Mouse (Mus musculus) gastrocnemius, postnatal 25 days (tissue): ENCODE results near the gene Gm28230. TPM values are rescaled to one million over a fixed set of nuclear protein-coding genes. Genes with fewer than 3 reads are reported as not detected.

ENCODE experiments used
- DNase-seq: peaks from one replicate; pipeline ENCODE4 v3.0.0; 2022
- microRNA-seq, 2 experiments: library from miRNA; unstranded; fragments of <30 nt; microRNA quantifications; one replicate each; pipeline ENCODE4 v1.2.0; 2021; ENCODE audit warnings: borderline replicate concordance in 2 of 2
- total RNA-seq, 2 experiments: library from RNA; stranded (reverse); gene quantifications; 1 replicate in 1 of 2; 2 replicates in 1 of 2; pipeline ENCODE4 v1.2.3; 2021

The Gm28230 gene
- total RNA-seq, 2 experiments from 2014 or later = 0.27 TPM; not detected in 1

- DNase-seq = no peak
Measured at GRCm38 (mm10) chr2:74763976-74764375, 37.4 kb downstream of the Gm28230 start.

GRCm38 (mm10) chr2:74774359-74774758 is 47.8 kb downstream of the Gm28230 start:
- DNase-seq = no peak

GRCm38 (mm10) chr2:74777536-74778275 is 51.2 kb downstream of the Gm28230 start:
- no peak for DNase-seq

GRCm38 (mm10) chr2:74781386-74781785 is 54.9 kb downstream of the Gm28230 start:
- no peak for DNase-seq

- DNase-seq = peak; percentile 21
Measured at GRCm38 (mm10) chr2:74795531-74795930, 69.0 kb downstream of the Gm28230 start.

Small RNA genes lying within 50 kb of the gene (microRNA-seq; reads per million reads assigned to microRNA genes)
- gene Gm44463 (0 reads per million in 2 experiments), gene Mir10b (15,115 to 33,849 reads per million in 2 experiments)

Other genes starting within 250 kb of the Gm28230 start
- gene Lnpk, start 147.3 kb upstream of the Gm28230 start, total RNA-seq = 10 to 100 TPM; 43.6 to 48.4 TPM
- under 1 TPM in 1 of 2 experiments, not detected in 1; 0.08 TPM for gene Evx2, start 67.2 kb upstream of the Gm28230 start, total RNA-seq
- not detected for gene Hoxd13, start 58.4 kb upstream of the Gm28230 start, total RNA-seq
- not detected for gene Hoxd12, start 51.7 kb upstream of the Gm28230 start, total RNA-seq
- gene Hoxd11, start 47.2 kb upstream of the Gm28230 start, total RNA-seq = under 1 TPM in 1 of 2 experiments, not detected in 1; 0.26 TPM
- 1 to 10 TPM; 1.5 to 4.5 TPM for gene Hoxd10, start 34.8 kb upstream of the Gm28230 start, total RNA-seq
- gene Hoxd9, start 29.0 kb upstream of the Gm28230 start, total RNA-seq = 10 to 100 TPM in 1 of 2 experiments, 1 to 10 TPM in 1; 5.7 to 14.7 TPM
- 10 to 100 TPM; 11.7 to 30.6 TPM for gene Hoxd8, start 22.1 kb upstream of the Gm28230 start, total RNA-seq
- not detected for gene Hoxd3, start 14.8 kb upstream of the Gm28230 start, total RNA-seq
- gene Hoxd4, start 14.8 kb upstream of the Gm28230 start, total RNA-seq = 1 to 10 TPM; 1.4 to 2.2 TPM
- not detected for gene Hoxd1, start 36.3 kb downstream of the Gm28230 start, total RNA-seq
- 10 to 100 TPM; 33.2 to 43.5 TPM for gene Mtx2, start 99.1 kb downstream of the Gm28230 start, total RNA-seq